Mouse (Mus musculus) heart, postnatal 10 days (tissue): ENCODE measurements around the gene Odf2l. TPM values are rescaled to one million over a fixed set of nuclear protein-coding genes. Genes with fewer than 3 reads are reported as not detected.

Source experiments
- DNase-seq, 2 experiments: peaks; one replicate each; pipeline ENCODE4 v3.0.0; 2021
- intact Hi-C: fragments of 180-260 bp; cut with DNase I; formaldehyde crosslinking; loops from one replicate; pipeline ENCODE4 v1.15.1; 2025
- total RNA-seq, 2 experiments: library from RNA; stranded (reverse); gene quantifications; 2 replicates each; pipeline ENCODE4 v1.2.3; 2021

Gene Odf2l
- total RNA-seq, 2 experiments from 2014 or later, result 15.2 to 16.7 TPM

DNA sequence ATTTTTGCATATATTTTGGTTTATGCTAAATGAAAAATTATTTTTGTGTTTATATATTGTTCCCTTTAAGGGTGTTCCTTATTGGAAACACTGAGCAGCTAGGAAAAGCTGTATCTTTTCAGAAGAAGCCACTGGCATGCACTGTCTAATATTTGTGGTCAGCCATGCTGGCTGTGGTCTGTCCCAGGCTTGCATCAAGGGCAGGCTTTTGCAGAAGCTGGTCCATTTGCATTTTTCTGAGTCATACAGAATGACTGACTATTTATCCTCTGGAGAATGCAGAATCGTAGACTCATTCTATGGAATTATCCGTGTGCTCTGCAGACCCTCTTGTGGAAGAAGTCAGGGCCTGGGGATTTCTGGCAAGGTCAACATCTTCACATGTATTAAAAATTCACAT is 79.7 kb downstream of the Odf2l start:
- no peak for DNase-seq
- intact Hi-C loops, result no loop called here

Other genes starting within 250 kb of the Odf2l start
- gene Clca4b, start 186.1 kb upstream of the Odf2l start, total RNA-seq, result not detected
- gene Clca4a, start 143.5 kb upstream of the Odf2l start, total RNA-seq, result not detected
- gene Clca1, start 85.8 kb upstream of the Odf2l start, total RNA-seq, result not detected
- gene Clca2, start 19.1 kb upstream of the Odf2l start, total RNA-seq, result under 1 TPM; 0.10 to 0.15 TPM
- 1 to 10 TPM; 1.1 to 1.3 TPM for gene Col24a1, start 173.9 kb downstream of the Odf2l start, total RNA-seq